Mouse (Mus musculus) heart, embryonic 16.5 days (tissue): ENCODE measurements around the gene St3gal3. TPM values are rescaled to one million over a fixed set of nuclear protein-coding genes. Genes with fewer than 3 reads are reported as not detected.
A peak's percentile ranks its signal among the peaks of the same experiment; 100 is the strongest.

Experiments
- ATAC-seq: fragments of 200-750 bp; cut with Nextera tagmentation; replicated peaks from 2 replicates; pipeline ENCODE4 v1.8.0; 2017; ENCODE audit warnings: moderate number of reproducible peaks; ENCODE audit not compliant: insufficient read depth, low FRiP score; ENCODE audit errors: extremely low read depth
- H3K27ac ChIP-seq: fragments of 300-500 bp; sonication (generic); 2 replicates; pipeline ENCODE4 v1.5.1; 2014; ENCODE audit warnings: mild to moderate bottlenecking, low read length, control low read depth, moderate library complexity
- H3K27me3 ChIP-seq: fragments of 300-500 bp; sonication (generic); 2 replicates; pipeline ENCODE4 v1.6.1; 2014; ENCODE audit warnings: low read length, mixed read lengths; ENCODE audit not compliant: control insufficient read depth, insufficient read depth
- H3K36me3 ChIP-seq: fragments of 300-500 bp; sonication (generic); 2 replicates; pipeline ENCODE4 v1.6.1; 2014; ENCODE audit not compliant: control insufficient read depth, insufficient read depth
- H3K4me1 ChIP-seq: fragments of 300-500 bp; sonication (generic); 2 replicates; pipeline ENCODE4 v1.6.1; 2014; ENCODE audit warnings: low read length, mixed read lengths; ENCODE audit not compliant: control insufficient read depth, insufficient read depth
- H3K4me2 ChIP-seq: fragments of 300-500 bp; sonication (generic); 2 replicates; pipeline ENCODE4 v1.6.1; 2014; ENCODE audit warnings: low read depth, mild to moderate bottlenecking, control low read depth, low read length
- H3K4me3 ChIP-seq: fragments of 300-500 bp; sonication (generic); 2 replicates; pipeline ENCODE4 v1.5.1; 2014; ENCODE audit warnings: mild to moderate bottlenecking, control low read depth, low read length
- H3K9ac ChIP-seq: fragments of 300-500 bp; sonication (generic); 2 replicates; pipeline ENCODE4 v1.6.1; 2014; ENCODE audit warnings: low read length, control low read depth
- H3K9me3 ChIP-seq: fragments of 300-500 bp; sonication (generic); replicated peaks from 2 replicates; pipeline ENCODE4 v1.6.1; 2016; ENCODE audit warnings: low read length; ENCODE audit not compliant: control insufficient read depth
- WGBS: fragments of 180-500 bp; shearing (Covaris S2); extraction: QIAGEN DNeasy Blood & Tissue Kit; methylation state at CpG from one replicate; pipeline ENCODE4 v1.1.7; 2014; 5-methylcytosine and 5-hydroxymethylcytosine counted together
- polyA plus RNA-seq: library from polyadenylated mRNA; unstranded; fragments of >200 nt; fragmentation: Nextera tagmentation; extraction: Ambion mirVana; gene quantifications from 2 replicates; pipeline ENCODE4 v1.2.1, GENCODE M21; 2015

St3gal3 gene
- polyA plus RNA-seq, 1 experiment from 2014 or later: 7.8 TPM

DNA sequence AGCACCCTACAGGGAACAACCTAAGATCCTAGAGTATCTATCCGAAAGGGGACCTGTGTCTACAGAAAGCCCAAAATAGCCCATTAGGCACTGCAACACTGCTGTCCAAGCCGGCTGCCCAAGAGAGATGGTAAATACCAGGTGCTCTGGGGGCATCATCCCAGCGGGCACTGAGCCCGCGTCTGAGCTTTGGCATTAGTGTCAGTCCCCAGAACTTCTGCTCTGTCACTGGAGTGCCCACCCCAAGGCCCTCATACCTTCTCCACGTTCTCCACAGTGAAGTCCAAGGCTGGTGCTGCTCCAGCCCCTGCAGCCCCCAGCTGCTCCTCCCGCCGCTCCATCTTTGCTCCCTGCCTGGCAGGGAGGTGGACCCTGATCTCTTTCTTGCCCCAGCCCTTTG lies 220.7 kb downstream of the St3gal3 start:
- Histone ChIP-seq H3K36me3 (peaks cover 12% of the 10 kb centered on the region), H3K4me1 (peaks cover 45% of the 10 kb centered on the region), H3K9ac (peak overlapping the region; percentile 87), H3K27ac (no peak overlapping the region), H3K4me2 (peak overlapping the region; percentile 99), H3K9me3 (no peaks in the 10 kb centered on the region), H3K27me3 (no peaks in the 10 kb centered on the region), H3K4me3 (peak overlapping the region; percentile 63)
- 0 out of 2 replicates have a peak, but pooled peaks have one; percentile 2 for ATAC-seq
- 14% methylated on average over 8 of the region's 8 CpGs for WGBS

GRCm38 (mm10) chr4:117913421-117913820 lies 221.3 kb downstream of the St3gal3 start:
- Histone ChIP-seq H3K9ac (peak overlapping the region; percentile 87), H3K36me3 (peaks cover 12% of the 10 kb centered on the region), H3K4me2 (peak overlapping the region; percentile 99), H3K27ac (no peak overlapping the region), H3K4me3 (peak overlapping the region; percentile 63), H3K27me3 (no peaks in the 10 kb centered on the region), H3K4me1 (peaks cover 44% of the 10 kb centered on the region), H3K9me3 (no peaks in the 10 kb centered on the region)
- WGBS: 50% methylated on average over 3 of the region's 3 CpGs
- no peak for ATAC-seq

DNA sequence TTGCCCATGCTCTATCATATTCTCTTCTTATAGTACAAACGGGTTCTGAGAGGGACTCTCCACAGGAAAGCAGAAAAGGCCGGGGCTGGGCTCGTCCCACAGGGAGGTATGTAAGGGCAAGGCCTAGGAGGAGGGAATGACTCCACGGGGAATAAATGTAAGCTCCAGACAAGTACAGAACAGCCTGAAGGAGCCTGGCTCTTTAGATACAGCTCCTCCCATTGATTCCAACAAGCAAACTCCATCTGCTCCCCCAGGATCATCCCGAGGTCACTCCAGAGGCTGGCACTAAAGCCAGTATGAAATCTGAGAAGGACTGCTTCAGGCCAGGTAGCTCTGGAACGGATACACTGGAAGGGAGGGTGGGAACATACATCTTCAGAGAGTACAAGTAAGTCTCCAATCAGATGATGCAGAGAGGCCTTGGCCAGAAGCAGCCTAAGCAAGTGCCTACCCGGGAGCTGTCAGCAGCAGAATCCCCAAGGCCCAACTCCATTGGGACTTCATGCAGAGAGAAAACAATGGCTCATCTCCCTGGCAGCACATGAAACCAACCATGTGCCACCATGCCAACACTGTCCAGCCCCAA lies 221.9 kb downstream of the St3gal3 start:
- Histone ChIP-seq H3K9ac (no peak overlapping the region), H3K4me2 (peak overlapping the region; percentile 99; the same call in 1 of the 2 replicates), H3K36me3 (peaks cover 12% of the 10 kb centered on the region), H3K9me3 (no peaks in the 10 kb centered on the region), H3K4me3 (peak overlapping the region; percentile 63; the same call in 1 of the 2 replicates), H3K27ac (no peak overlapping the region), H3K4me1 (peaks cover 38% of the 10 kb centered on the region), H3K27me3 (no peaks in the 10 kb centered on the region)
- no peak for ATAC-seq
- 67% methylated on average over 7 of the region's 7 CpGs for WGBS

DNA sequence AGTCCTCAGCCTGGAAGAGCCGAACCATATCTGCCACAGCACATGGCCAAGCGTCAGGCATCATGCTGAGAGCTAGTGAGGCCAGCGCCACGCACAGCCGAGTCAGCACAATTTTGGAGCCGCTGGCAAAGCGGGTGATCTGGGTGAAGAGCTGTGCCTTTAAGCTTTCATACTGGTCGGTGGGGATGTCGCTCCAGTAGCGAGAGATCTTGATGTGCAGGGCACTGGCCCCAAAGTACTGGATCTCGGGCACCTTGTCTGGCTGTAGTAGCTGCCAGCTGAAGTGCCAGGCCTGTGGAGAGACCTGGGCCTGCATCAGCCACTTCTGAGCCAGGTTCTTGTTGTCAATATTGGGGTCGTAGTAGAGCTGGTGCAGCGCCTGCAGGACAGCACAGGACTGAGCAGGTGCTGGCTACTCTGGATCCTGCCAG lies 222.6 kb downstream of the St3gal3 start:
- no peak for ATAC-seq
- Histone ChIP-seq H3K9ac (no peak overlapping the region), H3K9me3 (no peaks in the 10 kb centered on the region), H3K27ac (no peak overlapping the region), H3K27me3 (no peaks in the 10 kb centered on the region), H3K4me1 (peaks cover 38% of the 10 kb centered on the region), H3K36me3 (peaks cover 12% of the 10 kb centered on the region), H3K4me2 (no peak overlapping the region), H3K4me3 (no peak overlapping the region)
- WGBS: 90% methylated on average over 13 of the region's 13 CpGs

GRCm38 (mm10) chr4:117908834-117909453 lies 225.8 kb downstream of the St3gal3 start:
- peaks cover 24% of the 10 kb centered on the region for H3K36me3 ChIP-seq
- H3K27ac ChIP-seq: no peak overlapping the region
- H3K4me1 ChIP-seq: peaks cover 25% of the 10 kb centered on the region
- 0 out of 2 replicates have a peak overlapping the region, but pooled peaks have one; percentile 15 for H3K9ac ChIP-seq
- no peaks in the 10 kb centered on the region for H3K9me3 ChIP-seq
- 73% methylated on average over 8 of the region's 8 CpGs for WGBS
- H3K4me3 ChIP-seq: no peak overlapping the region
- H3K4me2 ChIP-seq: no peak overlapping the region
- no peaks in the 10 kb centered on the region for H3K27me3 ChIP-seq
- no peak for ATAC-seq

DNA sequence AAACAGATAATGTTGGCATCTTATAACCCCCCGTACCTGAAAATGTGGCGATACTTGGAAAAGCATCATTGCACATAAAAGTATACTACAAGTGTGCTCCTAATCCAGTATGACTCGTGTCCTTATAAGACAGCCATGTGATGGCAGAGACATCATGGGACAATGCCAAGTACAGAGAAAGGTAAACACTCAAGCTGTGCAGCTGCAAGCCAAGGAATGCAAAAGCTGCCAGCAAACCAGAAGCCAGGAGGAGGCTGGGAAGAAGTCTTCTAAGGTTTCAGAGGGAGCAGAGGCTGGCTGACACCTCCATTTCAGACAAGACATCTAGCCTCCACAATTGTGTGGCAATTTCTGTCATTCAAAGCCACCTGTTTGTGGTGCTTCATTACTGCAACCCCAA lies 228.5 kb downstream of the St3gal3 start:
- no peak overlapping the region for H3K4me3 ChIP-seq
- H3K9ac ChIP-seq: no peak overlapping the region
- no peak overlapping the region for H3K4me2 ChIP-seq
- H3K27me3 ChIP-seq: no peaks in the 10 kb centered on the region
- no peak for ATAC-seq
- H3K4me1 ChIP-seq: peaks cover 11% of the 10 kb centered on the region; the same call in 1 of the 2 replicates
- H3K27ac ChIP-seq: no peak overlapping the region
- H3K36me3 ChIP-seq: peaks cover 35% of the 10 kb centered on the region
- H3K9me3 ChIP-seq: no peaks in the 10 kb centered on the region
- 79% methylated on average over 3 of the region's 3 CpGs for WGBS

GRCm38 (mm10) chr4:117904761-117905160 lies 230.0 kb downstream of the St3gal3 start:
- Histone ChIP-seq H3K4me3 (no peak overlapping the region), H3K9me3 (no peaks in the 10 kb centered on the region), H3K27ac (no peak overlapping the region), H3K4me1 (peaks cover 9% of the 10 kb centered on the region; the same call in 1 of the 2 replicates), H3K27me3 (no peaks in the 10 kb centered on the region), H3K36me3 (peaks cover 43% of the 10 kb centered on the region), H3K9ac (no peak overlapping the region), H3K4me2 (no peak overlapping the region)
- WGBS: 85% methylated on average over 8 of the region's 8 CpGs
- ATAC-seq: no peak

DNA sequence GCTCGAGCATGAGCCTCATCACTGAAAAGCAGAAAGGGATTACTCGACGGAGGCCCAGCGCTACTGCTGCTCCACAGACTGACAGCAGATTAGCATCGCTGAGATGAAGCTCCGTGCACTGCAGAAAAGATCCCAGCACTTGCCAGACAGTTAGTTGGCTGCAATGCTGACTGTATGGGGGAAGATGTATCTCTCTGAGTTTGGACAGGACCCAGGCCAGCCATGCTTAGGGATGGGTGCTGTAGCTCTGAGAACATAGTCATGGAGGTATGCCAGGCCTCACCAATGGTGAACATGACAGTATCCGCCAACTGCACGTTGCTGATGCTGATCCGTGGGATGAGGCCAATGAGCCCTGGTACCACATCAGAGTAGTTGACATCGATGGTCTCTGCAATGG lies 230.6 kb downstream of the St3gal3 start:
- H3K4me3 ChIP-seq: no peak overlapping the region
- 84% methylated on average over 10 of the region's 10 CpGs for WGBS
- no peak overlapping the region for H3K27ac ChIP-seq
- H3K27me3 ChIP-seq: no peaks in the 10 kb centered on the region
- no peak overlapping the region for H3K9ac ChIP-seq
- H3K9me3 ChIP-seq: no peaks in the 10 kb centered on the region
- no peak overlapping the region for H3K4me2 ChIP-seq
- H3K4me1 ChIP-seq: peaks cover 5% of the 10 kb centered on the region; the same call in 1 of the 2 replicates
- no peak for ATAC-seq
- peaks cover 50% of the 10 kb centered on the region for H3K36me3 ChIP-seq

- no peaks in the 10 kb centered on the region for H3K9me3 ChIP-seq
- no peak for ATAC-seq
- no peak overlapping the region for H3K4me2 ChIP-seq
- H3K27me3 ChIP-seq: no peaks in the 10 kb centered on the region
- no peaks in the 10 kb centered on the region for H3K4me1 ChIP-seq
- H3K27ac ChIP-seq: no peak overlapping the region
- WGBS: 68% methylated on average over 3 of the region's 3 CpGs
- peaks cover 45% of the 10 kb centered on the region for H3K36me3 ChIP-seq
- no peak overlapping the region for H3K9ac ChIP-seq
- no peak overlapping the region for H3K4me3 ChIP-seq
These were observed 236.6 kb downstream of the St3gal3 start for GRCm38 (mm10) chr4:117898111-117898510.
